Mouse (Mus musculus): ENCODE measurements around the gene Pde10a. TPM values are rescaled to one million over a fixed set of nuclear protein-coding genes. Genes with fewer than 3 reads are reported as not detected.

Pde10a gene
- polyA plus RNA-seq, 1 experiment from 2014 or later, result 3.3 TPM

DNA sequence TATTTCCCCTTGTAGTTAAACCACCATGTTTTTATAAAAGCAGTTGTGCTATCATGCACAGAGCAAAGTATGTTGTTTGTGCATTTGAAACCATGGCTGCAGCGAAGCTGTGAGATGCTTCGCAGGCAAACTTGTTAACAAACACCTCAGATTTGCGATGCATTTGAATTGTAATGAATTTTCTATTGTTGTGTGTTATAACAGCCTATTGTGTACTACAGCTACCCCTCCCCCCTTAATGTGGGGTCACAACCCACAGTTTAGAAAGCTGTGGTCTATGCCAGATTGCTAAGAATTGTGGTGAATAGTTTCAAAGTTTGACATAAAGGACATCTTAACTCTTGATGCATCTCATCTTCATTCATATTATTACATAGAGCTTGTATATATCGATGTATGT is 435.2 kb downstream of the Pde10a start:
- DNase-seq (ENCODE audit: low spot score), result no peak

DNA sequence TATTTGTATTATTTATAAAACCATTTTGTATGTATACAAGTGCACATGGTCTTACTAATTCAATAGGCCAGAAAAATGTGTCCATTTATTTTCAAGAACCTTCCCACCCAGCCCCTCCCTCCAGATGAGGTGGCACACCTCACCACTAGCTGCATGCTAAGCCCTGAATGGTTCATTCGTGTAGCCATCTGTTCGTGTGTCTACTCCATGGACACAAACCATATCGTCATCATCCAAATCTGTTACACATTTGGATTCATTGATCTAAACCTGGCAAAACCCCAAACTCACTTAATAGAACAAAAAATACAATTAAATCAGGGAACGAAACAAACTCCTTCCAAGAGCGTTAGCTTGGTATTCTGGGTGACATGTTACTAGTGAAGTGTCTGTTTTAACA is 435.9 kb downstream of the Pde10a start:
- no peak for DNase-seq (ENCODE audit: low spot score)

DNA sequence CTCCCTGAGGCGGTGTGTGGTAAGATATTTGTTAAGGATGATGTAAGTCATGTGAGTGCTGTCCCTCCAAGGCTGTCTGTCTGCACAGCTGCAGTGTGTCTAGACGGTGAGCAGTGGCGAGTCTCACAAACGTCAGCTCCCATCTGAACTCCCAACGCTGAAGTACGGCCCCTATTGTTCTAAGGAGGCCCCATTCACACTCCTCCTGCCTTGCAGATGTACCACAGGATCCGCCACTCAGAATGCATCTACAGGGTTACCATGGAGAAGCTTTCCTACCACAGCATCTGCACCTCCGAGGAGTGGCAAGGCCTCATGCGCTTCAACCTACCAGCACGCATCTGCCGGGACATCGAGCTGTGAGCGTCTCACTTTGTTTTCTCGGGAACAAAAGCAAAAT is 436.5 kb downstream of the Pde10a start:
- no peak for DNase-seq (ENCODE audit: low spot score)

DNA sequence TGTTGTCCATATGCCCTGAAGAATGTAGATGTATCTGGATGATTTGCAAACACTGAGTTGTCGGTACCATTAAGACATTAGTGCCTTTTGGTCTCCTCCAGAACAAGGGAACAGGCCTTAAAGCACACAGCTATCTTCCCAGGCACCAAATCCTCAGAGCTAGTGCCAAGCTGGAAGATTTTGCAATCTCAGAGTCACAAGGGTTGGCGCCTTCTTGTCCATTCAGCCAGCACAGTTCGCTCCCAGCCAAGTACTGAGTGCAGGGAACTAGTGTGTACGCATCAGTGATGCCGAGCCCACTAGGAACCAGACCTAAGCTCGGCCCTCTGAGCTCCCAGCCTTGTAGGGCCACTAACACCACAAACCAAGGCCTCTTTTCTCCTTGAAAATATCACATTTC is 440.0 kb downstream of the Pde10a start:
- DNase-seq (ENCODE audit: low spot score), result no peak

DNA sequence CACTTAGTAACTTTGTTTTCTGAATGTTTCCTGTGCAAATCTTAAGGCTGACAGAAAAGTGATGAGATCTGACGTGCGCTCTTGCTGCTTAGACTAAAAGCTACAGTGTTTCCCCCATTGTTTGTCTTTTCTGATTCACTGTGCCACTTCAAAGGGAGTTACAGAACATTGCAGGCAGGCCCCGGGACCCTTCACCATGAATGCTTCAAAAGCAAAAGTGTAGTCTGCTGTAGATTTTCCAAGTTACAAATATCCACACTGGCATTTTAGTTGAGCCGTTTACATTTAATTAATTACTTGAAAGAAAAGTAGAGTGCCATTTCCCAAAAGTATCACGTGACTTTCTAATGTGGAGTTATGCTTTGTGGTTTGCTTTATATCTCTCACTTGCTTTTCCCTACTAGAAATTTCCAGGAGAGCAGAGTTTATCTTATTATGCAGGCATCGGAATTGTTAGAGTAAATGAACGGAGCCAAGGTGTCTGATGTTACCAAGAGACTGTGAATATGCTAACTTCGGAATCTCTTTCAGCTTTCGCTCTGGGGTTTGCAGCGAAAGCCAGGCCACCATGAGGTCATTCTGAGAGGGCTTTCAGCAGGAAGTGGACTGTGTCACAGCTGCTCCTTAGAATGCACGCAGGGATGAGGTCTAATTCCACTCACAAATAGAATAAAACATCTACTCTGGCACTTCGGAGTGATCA is 447.1 kb downstream of the Pde10a start:
- DNase-seq (ENCODE audit: low spot score), result no peak

DNA sequence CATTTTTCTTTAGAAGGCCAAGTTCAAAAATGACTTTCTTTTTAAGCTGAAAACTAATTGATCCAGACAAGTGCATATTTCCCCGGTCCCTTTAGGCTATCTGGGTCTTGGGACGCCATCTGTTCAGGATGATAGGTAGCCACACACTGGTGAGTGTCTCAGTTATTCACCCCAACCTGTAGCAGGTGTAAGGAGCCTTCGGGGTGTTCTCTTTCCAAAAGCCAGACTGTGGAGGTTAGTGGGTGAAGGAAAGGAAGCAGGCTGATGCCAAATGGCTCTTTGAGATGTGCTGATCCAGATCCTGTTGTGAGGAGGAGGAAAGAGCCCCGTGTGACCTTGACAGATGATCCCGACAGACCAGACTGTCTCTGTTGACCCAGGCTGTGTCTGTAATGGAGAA is 448.2 kb downstream of the Pde10a start:
- DNase-seq (ENCODE audit: low spot score), result no peak

DNA sequence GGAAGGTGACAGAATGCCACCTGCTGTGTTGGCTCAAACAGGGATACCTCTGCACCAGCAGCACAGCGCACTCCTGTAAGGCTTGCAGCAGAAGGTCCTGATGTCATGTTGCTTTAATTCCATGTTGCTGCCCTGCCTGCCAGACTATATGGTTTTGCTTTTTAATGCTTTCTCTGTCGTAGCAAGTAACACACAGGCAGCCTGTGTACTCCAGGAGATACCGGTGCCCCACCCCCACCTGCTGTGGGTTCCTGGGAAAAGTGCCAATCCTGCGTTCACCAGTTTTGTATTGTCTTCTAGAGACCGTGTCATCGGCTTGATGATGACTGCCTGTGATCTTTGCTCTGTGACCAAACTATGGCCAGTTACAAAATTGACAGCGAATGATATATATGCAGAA is 449.3 kb downstream of the Pde10a start:
- DNase-seq (ENCODE audit: low spot score), result no peak

DNA sequence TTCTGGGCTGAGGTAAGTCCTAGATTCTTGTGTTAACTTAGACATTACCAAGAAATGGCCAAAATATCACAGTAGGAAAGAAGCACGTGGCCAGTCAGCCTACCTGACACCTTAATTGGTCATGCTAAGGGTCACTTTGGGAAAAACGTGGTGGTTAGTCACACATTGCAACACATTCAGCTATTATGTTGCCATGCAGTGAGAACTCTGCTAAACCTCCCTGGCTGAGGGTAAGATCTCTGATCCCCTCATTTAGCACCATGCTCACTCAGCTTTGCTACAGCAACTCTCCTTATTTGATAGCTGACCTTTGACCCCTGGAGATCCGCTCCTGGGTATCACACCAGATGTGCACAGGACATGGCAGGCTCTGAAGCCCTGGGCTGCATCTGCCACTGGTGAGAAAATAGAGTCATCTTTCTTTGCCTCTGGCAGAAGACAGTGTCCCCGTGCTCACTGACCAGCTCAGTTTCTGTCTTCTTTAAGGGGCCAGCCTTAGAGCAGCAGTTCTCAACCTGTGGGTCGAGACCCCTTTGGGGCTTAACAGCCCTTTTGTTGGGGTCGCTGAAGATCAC is 449.7 kb downstream of the Pde10a start:
- DNase-seq (ENCODE audit: low spot score), result no peak

DNA sequence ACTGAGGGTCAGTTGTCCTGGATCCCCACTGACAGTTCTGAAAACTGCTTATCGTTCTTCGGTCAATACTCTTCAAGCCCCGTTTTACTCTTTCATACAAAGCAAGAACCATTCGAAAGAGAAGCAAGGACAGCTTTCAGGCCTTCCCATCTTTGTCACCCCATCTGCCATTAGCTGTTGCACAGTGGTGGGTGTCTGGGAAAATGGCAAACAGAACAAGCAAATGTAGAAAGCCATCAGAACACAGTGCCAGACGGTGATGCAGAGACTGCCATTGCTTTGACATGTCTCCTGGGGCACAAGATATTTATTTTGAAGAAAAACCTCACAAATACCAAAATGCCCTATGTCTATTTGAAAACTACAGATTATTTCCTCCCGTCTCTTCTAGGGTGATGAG is 451.6 kb downstream of the Pde10a start:
- no peak for DNase-seq (ENCODE audit: low spot score)

DNA sequence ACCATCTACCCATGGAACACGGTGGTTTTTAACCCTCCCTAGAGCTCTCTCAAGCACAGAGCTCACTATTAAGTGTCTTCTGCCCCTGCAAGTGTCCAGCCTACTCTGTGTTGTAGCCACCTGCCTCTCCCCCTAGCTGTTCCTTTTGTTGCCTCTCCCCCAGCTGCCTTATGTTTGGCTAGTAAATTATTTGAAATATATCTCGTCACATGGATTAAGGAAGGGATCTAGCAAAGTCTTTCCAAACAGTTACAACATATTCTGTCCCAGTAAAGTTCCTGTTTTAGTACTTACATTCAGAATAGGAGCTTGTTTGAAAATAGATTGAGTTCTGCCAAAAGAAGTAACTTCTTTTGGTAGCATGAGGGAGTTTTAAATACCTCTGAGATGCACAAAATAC is 452.1 kb downstream of the Pde10a start:
- no peak for DNase-seq (ENCODE audit: low spot score)

DNA sequence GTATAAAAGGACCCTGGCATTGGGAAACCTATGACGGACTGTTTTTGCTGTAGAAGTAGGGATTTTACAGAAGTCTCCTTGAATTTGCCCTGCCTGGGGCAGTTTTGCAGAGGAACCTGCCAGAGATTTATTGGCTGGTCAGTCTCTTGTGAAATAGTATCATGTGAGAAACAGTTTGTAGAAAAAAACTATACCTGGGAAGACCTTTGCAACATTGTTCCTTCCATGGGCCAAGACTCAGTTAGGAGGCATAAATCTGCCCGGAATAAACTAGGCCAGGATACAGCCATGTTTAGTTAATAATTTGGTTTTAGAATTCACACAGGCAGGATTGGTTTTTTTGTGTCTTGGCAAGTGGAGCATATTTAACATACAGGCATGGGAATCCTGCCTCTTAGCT is 458.4 kb downstream of the Pde10a start:
- no peak for DNase-seq (ENCODE audit: low spot score)

DNA sequence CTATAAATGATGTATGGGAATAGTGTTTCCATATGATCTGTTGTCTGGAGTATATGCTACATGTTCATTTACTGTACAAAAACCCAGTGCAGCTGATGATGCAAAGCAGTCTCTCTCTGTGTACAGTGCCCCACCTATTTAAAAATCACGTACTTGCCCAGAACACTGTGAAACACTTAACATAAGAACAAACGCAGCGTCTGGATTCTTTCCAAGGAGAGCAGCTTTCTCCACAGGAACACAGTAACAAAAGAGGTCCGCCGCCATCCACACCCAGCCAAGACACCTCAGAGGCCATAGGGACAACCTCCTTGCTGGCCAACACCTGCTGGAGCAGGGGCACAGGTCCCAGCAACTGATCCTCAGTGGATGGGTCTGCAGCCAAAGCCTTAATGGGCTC is 460.5 kb downstream of the Pde10a start:
- no peak for DNase-seq (ENCODE audit: low spot score)

DNA sequence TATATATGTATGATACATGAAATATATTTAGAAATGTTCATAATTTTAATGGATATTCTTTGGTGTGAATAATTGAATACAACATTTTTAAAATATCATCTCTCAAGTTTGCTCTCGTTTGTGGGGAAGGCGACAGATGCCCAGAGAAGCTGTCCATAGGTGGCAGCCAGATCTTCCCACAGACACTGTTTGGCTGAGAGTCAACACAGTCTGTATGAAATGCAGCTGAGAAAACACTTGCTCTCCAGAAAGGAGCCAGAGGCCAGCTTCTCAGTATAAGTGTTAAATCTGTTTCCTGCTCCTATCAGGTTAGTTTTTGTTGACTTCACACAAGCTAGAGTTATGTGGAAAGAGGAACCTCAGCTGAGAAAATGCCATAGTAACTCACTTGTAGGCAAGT is 461.4 kb downstream of the Pde10a start:
- no peak for DNase-seq (ENCODE audit: low spot score)

DNA sequence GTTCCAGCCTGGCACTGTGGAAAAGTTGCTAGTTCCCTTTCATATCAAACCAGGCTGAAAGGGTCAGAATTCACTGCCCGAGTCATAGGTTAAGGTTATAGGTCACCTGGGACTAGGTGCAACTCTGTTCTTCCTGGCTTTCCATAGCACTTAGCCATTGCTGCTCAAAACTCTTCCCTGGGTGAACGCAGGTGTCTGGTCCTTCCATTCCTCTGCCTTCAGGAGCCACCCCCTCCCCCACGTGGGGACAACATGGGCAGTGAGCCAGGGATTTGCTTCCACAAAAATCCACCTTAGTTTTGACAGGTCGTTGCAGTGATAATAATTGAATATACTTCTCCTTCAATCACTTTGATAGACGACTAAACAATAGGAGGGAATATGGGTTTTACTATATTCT is 462.2 kb downstream of the Pde10a start:
- DNase-seq (ENCODE audit: low spot score), result no peak

DNA sequence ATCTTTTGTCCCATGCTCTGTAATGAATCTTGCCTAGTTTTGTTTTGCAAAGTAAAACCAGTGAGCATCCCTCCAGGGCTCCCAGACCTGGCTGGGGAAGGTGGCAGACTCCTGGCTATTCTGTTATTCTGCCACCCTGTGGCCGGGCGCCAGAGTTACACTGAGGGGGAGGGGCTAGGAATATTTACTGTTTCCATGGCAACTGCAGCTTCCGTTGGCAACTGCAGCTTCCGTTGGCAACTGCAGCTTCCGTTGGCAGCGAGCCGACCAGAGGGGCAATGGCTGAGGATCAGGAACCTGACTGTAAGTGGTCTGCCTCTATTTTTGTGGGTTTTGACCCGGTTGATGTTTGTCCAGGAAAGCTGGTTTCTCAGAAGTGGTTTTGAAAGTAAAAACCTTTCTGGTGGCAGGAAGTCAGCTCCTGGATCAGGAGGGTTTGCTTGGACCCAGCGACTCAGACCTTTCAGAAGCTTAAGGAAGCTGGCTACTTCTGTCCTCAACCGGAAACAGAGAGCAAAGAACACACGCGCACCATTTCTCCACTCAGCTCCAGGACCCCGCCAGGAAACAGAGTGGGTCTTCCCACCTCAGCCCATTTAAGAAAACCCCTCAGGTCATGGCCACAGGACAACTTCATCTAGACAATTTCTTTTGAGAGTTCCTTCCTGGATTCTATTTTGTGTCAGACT is 463.1 kb downstream of the Pde10a start, which contains the start of gene 1700010I14Rik:
Gene 1700010I14Rik, plus strand, starts transcription at position 215 of the 689 bp plus-strand sequence.
- DNase-seq (ENCODE audit: low spot score), result peak; percentile 91

DNA sequence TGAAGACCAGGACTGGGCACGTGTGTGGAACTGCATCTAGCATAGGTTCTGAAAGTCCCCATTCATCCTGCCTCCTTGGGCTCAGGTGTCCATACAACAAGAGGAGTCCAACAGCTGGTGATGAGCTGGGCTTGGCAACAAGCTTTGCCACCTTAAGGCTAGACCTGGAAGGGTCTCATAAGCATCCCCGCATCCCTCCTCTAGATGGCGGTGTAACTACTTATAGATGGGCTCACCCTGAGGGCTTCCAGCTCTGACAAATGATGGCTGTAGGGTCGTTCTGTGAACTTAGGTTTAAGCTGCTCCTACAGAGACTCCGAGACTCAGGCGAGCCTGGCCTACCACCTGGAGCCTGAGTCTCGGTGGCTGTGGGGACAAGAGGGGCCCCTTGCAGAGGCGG is 466.0 kb downstream of the Pde10a start:
- DNase-seq (ENCODE audit: low spot score), result peak; percentile 69

DNA sequence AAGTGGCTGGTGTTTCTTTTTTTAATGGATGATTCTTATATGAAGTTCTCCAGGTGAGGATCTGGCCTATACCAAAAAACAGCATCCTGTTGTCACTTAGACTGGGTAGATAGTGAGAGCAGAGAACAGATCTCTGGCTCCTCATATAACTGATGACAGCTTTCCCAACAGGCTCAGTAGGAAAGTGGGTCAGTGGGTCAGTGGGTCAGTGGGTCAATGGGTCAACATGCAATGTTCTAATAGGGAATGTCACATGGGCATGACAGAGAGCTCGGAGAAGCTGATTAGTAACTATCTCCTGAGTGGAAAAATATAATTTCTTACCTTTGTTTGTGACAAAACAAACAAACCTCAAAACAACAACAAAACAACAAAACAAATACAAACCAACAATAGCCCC is 470.2 kb downstream of the Pde10a start:
- DNase-seq (ENCODE audit: low spot score), result no peak

DNA sequence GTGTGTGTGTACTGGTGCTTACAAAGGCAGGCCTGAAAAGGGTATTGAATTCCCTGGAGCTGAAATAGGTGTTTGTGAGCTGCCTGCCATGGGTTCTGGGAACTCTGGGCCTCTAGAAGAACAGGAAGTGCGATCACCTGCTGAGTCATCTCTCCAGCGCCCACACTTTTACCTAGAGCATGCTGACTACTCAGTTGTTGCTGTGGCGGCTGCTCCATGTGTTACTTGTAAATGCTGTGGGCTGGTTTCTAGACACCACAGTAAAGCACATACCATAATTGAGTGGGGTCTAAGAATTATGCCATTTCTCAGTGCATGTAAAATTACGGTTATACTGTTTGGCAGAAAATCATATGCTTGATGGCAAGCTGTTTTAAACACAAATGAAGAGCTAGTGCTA is 477.3 kb downstream of the Pde10a start:
- peak; percentile 25 for DNase-seq (ENCODE audit: low spot score)

DNA sequence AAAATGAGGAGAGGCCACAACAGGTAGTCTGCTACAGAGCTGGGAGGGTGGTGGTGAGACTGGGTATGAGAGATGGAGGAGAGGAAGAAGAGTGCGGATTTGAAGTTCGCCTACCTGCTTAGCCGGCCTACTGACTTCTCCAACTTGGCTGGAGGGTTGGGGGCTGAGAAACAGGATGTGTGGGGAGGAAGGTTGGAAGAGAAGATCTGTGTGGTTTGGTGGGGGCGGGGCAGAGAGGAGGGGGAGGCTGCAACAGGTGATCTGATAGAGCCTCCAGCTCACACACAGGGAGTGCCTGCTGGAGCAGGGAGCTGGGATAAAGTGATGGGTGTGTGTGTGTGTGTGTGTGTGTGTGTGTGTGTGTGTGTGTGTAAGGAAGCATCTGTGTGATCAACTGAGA is 479.3 kb downstream of the Pde10a start:
- peak; percentile 14 for DNase-seq (ENCODE audit: low spot score)

DNA sequence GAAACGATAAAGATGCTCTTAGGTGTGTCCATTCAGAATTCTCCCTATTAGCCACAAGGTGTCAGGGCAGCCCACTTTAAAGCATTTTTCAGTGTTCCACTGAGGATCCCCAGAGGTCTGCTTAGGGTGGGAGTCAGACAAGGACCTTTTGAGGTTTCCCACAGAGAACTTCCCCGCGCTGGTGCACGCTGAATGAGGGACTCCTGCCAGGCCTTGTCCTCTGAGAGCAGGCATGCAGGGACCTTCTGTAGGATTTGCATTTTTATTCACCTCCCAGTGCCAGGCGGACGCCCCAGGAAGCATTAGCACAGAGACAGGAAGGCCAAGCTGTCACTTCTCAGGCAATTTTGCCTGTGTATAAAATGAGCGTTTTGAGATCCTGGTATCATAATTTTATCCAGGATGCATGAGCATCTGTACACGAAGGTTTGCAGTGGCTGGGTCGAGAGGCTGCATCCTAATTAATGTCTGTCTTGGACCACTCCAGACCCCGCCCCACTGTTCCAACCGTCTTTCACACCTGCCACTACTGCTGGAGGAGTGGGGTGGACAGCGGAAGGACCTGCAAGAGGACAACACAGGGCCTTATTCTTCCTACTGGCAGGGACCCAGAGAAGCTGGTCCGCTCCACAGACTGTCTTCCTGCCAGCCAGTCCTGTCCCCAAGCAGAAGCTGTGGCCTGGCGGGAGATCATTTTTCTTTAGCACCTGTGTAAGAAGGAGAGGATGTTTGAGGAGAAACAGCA is 498.2 kb downstream of the Pde10a start:
- no peak for DNase-seq (ENCODE audit: low spot score)

DNA sequence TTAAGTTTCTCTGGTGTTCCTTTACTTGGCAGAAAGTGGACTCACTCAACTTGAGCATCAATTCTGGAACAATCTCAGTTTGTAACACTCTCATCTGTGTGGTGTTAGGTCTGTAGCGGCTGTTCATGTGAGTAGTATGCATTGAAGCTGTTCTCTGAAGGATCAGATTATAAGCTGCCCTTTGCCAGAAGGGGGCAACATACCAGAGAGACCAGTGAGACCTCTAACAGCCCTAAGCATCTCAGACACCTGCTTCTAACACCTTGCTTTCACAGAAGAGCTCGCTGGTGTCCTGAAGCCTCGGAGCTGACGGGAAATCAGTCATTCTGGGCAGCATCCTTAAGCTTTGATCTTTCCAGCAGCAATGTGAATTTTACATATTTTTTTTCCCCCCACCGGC is 505.0 kb downstream of the Pde10a start:
- peak; percentile 32 for DNase-seq (ENCODE audit: low spot score)
